Mouse (Mus musculus) right cerebral cortex, adult 18-20 months (tissue): ENCODE measurements at regions not wholly inside any gene's neighbourhood (a gene's known extent, or its start where the extent isn't known, plus 50 kb on each side); places are given as distances from the start of the nearest gene placed in this dataset.

ENCODE experiments used
- DNase-seq: peaks from one replicate; pipeline ENCODE4 v3.0.0; 2022; ENCODE audit warnings: mixed read lengths

DNA sequence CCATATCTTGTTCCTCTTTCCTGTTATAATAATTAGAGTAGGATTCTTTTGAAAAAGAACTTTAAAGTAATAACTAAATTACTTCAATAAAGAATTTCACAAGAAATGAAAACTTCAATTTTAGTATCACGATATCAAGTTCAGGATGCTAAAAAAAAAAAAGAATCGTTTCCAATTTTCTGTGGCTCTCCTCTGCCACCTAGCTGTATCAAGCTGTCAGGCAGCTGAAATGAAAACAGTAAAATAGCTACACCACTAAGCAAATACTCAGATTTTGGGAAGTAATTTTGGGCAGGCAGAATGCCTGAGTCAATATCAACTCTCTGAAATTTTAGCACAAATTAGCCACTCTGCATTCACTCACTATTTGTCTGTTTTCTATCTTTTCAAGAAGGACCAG is 694.5 kb upstream of the Arrdc3 start:
- DNase-seq, result no peak

DNA sequence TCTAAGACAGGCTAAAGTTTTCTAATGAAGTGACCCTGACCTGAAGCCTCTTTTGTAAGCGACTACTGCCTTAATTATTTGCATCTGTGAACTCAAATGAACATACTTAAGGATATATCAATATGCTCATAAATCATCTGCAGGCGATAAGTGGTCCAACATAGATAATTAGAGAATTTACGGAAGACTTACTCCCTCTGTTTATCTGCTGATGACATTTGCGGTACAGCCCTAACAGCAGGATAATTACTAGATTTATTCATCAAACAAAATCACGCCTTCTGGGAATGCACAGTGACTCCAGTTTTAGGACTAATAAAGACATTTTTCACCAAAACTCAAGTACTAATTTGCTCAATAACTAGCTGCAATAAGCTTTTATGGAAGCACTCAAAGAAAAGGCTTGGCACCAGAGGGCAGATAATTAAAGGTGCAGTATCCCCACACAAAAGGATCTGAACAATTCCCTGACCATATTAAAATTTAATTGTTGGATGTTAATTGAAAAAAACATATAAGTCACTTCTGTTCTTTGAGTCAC is 688.0 kb upstream of the Arrdc3 start:
- DNase-seq, result no peak

DNA sequence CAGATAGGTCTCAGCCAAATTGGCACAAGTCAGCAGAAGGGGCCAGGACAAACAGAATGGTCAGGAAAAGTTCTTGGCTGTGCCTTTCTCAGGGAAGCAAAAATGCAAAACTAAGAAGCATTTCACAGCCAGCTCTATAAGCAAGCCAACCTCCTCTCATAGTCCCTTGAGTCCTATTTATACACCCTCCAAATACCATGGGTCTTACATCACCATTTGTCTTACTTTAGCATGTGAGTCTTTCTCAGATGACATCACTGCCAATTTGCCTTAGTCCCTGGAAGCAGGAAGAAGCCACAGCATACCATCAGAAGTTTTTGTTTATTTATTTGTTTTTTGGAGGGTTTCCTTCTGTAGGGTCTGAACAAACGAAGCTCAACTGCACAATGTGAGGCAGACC is 659.1 kb upstream of the Arrdc3 start:
- no peak for DNase-seq

DNA sequence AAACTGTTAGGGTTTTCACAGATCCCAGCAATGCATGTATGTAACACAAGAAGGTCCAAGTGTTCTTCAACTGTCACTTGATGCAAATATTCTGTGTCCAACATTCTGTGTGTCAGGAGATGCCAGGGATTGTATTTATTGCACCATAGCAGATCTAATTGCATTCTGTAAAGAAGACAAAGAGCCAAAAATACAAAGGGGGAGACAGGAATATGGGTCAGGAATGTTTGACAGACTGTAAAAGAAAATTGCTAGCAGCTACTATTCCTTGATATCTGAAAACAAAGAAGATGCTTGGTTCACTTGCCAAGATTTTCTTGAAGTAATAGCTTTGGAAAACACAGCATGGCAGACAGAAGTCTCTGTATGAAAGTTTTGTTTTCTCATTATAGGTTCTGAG is 651.8 kb upstream of the Arrdc3 start:
- DNase-seq, result no peak

DNA sequence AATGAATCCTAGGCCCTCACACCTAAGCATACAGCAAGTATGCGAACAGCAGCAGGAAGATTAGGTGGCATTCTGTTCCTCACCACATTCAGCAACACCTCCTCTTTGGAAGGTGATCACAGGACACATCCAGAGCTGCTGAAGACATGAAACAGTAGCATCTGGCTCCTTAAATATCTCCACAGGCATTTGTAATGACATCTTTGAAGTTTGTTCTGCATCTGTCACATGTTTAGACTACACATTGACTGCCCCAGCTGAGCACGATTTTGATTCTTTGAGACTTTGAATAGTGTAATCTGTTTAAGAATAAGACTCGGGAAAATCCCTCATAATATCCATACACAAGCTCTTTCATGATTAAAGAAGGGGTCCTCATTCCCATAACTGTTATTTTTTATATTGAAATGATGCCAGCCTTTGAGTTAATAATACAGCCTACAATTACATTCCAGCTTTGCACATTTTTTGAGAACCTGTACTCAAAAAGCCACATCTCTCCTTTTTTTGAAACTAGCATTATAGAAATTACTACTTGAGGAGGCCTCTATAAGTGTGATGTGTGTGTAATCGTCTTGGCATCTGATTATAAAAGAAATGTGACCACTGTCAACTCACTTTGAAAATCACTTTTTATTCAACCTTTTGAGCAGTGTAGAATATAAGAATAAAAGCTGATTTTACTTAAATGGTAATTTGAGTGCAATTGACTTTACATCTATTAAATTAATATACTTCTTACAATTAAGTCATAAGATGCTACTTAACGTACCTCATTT is 647.7 kb upstream of the Arrdc3 start:
- no peak for DNase-seq

DNA sequence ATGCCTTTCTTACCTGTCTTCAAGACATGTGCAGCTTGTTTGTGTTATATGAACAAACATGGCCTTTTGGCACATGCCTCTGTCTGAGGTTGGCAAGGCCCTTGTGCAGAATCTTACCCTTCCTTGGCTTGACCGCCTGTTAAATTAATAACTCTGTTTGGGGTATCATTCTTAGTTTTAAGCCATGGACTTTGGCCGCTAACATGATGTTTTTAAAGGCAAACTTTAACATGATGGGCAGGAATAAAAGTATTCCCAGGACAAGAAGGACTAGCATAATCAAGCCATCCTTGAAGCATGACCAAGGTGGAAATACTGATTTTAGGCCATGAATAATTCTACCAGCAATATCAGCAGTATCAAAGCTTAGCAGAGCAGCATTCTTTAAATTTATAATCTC is 620.4 kb upstream of the Arrdc3 start:
- no peak for DNase-seq

DNA sequence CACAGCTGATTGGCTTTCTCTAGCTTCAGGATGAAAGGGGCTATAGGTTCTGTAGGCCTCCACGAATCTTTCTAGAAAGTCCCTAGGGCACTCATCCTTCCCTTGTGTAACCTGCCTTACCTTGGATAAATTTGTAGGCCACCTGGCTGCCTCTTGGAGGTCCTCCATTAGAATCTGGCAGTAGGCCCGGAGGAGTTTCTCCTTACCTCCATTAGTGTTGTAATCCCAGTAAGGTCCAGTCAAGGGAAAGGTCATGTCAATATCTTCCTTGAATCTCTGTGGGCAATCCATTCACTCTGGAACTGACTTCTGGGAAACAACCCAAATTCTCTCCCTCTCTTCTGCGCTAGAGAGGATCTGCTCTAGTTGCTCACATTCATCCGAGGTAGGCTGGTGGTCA is 616.1 kb upstream of the Arrdc3 start:
- DNase-seq, result no peak

DNA sequence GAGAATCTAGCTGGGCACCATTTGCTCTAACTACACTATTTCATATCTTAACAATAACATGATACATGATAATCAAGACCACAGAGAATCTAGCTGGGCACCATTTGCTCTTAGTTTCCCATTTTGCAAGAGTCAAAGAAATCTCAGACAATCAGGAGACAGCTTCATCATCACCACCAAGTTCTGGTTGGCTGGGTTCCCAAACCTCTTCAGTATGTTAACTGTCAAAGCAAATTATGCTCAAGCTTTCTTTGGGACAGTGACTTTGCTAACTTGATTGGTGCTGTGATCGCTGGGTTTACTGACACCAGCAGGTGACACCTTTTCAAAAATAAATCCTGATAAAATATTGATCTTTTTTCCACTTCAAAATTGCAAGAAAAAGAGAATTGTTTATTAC is 609.2 kb upstream of the Arrdc3 start:
- no peak for DNase-seq

DNA sequence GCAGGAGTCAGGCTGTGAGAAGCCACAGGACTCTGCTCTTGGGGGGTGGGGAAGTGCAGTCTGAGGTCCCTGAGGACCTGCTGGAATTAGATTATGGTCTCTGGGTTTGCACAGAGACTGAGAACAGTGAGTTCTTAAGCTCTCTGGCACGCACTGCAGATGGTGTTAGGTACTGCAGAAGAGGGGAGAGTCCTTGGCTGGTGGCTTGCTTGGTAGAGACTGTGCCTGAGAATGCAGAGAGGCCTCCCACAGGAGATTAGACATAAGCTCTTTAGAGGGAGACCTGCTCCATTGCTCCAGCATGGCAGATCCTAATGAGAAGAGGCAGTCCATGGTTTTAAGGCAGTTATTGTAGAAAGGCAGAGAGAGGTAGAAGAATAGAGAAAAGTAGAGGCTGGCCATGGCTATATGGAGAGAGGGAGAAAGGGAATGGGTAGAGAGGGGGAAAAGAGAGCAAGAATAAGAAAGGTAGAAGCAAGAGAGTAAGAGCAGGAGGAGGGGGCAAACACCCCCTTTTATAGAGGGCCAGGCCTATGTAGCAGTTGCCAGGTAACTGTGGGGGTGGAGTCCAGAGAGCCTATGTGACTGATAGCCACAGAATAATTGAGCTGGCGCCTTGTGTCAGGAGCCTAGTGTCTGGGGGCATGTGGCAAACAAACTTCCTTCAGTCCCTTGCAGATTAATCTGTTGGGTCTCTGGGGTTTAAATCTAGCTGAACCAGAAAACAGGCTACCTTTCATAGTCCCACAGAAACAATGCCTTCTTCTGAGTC is 591.3 kb upstream of the Arrdc3 start:
- no peak for DNase-seq

DNA sequence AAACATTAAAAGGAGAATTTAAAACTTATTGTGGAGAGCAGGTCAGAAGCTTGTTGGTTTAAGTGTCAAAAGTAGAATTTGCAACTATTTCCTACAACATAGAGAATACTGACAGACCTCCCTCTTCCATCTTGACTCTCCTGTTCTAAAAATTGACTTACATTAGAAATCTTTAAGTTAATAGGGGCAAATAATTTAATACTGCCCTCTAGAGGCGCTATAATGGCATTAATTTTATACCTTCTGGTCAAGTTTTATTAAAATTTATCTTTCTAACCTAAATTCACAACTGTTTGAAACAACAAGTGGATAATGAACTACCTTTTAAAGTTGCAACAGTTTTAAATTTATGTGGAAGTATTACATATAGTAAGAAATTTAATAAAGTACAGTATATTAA is 587.5 kb upstream of the Arrdc3 start:
- DNase-seq, result no peak

DNA sequence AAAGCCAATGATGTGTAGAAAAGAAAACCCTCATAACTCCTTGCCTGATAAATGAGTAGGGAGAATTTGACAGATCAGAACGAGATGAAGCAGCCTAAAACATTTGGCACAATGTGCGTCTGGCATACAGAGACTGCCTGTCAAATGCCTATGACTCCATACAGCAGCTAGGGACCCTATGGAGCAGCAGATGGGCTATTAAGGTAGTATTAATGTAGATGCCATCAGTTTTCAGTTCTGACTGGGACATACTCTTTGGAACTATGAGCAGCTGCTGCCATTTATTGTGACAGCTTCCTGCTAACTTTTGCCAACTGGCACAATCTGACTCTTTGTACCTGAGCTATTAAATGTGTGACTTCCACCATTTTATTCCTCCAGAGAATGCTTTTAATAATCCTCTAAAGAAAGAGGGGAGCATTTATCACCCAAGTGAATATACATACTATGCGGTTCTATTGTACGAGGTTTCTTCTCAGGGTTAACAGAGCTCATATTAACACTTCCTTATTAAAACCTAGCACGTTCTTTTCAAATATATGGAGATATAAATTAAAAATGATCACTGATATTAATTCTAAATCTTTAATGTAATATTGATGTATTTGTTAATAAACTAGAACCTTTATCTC is 549.0 kb upstream of the Arrdc3 start:
- no peak for DNase-seq

DNA sequence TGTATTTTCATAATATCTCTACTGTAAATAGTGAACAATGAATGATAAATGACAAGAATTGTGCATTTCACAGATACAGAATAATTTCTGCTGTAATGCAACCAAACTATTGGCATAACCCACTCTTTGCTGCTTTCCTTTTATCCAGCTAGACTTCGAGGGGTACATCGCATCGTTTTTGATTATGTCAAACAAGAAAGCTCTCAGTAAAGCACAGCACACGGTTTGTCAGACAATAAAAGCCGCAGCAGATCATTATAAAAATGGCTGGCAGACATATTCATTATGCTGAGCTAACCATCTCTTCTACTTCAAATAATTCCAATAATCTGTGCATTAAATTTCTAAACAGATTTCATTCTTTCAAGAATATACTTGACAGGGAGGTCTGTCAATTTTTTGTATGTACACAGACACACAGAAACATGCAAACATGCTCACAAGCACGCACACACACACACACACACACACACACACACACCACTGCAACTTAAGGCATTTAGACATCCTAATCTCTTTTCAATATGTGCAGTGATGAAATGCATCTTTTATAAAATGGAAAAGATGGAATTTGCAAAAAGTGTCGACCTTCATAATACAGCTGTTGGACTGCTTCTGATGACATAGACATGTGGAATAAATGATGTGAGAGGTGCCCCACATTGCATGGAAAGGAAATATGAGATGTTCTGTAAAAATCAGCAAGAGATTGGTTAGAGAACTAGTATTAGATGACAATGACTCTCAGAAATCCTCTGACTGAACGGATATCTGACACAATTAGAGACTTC is 548.1 kb upstream of the Arrdc3 start:
- DNase-seq, result no peak

DNA sequence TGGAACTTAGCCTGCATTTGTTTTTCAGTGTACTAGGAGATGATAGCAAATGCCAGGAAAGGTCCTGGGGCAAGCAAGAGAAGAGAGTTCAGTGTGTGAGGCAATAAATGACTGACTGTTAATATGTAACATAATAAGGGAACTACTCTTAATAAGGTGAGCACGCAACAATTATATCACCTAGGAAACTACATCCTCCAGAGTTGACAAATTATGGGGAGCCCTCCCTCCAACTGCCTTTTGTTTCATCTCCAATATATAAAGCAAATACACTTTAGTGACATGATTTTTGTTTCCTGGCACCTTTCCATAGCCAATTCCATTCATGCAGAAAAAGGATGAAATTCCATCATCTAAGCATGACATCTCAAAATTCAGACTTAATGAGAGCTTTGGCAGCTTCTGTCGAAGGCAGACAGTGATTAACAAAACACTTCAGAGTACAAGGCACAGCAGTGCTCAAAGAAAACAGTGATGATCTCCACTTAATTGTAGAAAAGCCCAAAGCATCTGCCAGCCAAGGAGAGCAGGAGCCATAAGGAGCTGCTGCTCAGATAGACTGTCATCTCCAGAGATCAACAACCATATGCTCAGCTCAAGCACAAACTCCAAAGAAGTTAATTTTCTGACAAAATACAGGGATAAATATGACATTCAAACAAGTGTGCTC is 536.1 kb upstream of the Arrdc3 start:
- DNase-seq, result peak; percentile 0

DNA sequence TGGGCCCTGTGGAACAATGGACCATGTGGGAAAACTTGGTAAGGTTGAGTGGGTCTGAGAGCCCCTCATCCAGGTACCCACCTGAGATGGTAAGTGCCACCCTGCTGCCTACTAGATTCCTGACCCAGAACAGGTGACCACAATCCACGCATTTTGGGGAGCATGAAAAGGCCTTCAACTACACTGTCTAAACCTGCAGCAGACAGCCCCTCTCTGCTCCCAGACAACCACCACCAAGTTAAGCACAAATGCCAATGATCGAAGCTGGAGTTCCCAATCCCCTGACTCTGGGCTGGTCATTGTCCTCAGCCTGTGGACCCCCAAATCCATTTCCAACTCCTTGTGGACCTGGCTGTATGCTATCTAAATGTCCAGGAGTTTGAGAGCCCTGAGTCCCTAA is 517.2 kb upstream of the Arrdc3 start:
- DNase-seq, result no peak

DNA sequence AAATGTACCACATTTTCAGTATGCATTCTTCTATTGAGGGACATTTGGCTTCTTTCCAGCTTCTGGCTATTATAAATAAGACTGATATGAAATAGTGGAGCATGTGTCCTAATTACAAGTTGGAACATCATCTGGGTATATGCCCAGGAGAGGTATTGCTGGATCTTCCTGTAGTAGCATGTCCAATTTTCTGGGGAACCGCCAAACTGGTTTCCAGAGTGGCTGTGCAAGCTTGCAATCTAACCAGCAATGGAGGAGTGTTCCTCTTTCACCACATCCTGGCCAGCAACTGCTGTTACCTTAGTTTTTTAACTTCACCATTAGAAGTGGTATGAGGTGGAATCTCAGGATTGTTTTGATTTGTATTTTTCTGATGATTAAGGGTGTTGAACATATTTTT is 512.7 kb upstream of the Arrdc3 start:
- no peak for DNase-seq

DNA sequence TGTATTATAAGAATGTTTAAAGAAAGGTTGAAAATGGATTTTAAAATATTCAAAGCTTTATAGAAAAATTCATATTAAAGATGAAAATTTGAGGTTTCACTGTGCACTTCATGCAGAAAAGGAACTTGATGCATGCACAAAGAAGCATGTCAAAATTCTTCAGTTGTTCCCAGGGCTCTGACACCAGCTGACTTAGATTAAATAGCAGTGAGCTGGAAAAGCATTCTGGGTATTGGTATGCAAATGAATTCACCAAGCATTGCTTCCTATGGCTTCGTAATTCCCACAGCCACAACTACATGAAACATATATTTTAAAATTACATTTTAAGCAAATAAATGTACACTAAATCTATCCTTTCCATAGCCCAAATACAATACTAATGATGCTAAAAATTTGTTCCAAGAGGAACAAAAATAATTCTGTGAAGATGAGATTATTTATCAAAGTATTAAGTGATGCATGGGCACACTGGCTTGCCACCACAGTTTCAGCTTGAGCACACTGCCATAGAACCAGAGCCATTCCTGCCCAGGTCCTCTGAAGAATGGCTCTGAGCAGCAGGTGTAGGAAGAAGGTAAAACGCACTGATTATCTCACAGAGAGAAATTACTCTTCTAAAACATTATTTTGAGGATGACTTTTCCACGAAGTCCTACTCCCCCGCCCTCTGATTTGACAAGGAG is 501.8 kb upstream of the Arrdc3 start:
- DNase-seq, result no peak

DNA sequence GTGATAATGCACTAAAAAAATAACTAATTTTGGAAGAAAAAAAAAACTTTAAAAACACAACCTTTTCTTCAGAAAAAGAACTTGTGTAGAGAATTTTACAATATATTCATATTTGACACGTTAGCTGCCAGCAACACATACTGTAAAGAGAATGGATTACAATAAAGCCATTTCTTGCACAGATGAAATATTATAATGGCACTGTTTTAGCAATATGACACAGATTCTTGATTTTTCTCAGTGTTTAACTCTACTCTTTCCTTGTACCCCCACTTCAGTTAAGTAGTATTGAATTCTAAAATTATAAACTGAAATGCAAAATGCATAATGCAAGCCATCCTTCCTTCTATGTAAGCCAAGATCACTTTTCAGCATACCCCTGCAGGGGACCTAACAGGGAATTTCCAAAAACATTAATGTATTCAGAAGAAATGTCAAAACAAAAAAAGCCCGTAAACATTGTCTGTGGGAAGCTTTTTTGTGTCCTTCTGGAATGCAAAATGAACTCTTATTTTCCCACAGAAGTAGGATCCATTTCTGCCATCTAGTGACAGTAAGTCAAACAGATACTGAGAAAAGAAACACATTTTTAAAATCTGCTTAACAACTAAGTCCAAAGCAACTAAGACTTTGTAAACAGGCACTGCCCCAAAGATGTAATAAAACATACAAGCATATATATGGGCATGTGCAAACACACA is 501.1 kb upstream of the Arrdc3 start:
- DNase-seq, result no peak

DNA sequence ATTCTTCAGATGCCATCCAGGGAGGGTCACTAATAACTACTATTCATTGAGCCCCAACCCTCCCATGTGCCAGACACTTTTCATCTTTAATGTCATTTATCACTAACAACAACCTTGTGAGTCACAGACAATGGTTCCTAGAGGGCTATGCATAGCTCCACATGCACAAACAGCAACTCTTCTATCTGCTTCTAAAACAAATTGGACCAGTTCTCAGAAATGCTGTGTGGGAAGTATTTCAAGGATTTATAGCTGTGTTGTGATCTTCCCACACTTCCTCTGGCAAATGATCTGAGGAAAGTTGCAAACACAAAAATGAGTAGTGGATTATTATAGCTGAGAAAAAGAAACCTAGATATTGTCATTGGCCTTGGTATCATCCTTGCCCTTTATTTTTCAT is 474.3 kb upstream of the Arrdc3 start:
- DNase-seq, result no peak

DNA sequence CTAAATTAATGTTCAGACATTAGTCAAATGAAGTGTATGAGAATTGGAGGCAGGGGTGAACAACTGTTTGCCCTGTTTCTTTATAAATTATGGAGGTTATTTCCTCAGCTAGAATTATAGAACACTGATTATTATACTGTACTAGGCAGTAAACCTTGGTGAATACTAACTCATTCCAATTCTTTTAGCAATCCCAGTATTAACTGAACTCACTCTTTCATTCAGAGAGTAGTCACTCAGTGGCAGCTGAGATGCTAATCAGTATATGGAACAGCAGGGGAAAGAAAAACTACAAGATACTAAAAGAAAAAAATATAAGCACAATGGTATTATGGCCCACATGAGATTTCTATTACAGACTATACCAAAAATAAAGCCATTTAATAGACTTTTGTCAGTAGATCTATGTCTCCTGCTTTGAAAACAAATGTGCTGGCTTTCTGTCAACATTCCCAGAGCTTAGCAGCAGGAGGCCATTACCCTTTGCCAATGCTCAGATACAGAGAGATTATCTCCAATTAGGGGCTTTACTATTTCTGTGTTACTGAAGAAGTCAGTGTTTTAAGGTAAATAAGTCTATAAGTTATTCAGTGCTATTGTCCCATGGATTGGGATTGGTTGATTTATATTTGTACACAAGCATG is 473.3 kb upstream of the Arrdc3 start:
- DNase-seq, result no peak

DNA sequence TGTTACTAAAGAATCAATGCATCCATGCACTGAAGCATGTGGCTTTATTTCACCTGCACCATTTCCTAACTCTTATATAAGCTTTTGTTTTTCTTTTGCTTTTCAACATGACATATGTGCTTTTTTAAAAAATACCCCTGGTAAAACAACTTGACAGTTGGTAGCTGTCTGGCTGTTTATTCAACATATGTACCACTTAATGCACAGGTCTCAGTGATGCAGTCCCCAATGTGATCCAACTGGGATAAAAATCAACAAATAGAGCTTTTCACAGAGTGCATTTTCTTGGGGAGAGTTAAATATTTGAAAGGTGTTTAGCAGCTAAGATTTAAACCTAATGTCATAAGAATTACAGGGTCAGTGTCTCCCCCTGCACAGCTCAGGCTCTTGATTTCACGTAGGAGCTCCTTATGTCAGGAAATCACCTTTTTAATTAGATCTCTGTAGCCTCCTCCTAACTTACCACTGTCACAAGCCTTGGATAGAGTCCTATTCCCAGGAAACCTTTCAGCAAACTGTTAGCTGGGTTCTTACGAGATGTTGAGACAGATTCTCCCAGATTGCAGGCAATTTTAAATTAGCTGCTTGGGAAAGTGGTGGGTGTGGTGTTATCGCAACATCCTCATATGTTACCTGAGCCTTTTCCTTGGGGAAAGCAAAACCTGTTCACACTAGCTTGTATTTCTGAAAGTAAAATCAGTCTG is 464.6 kb upstream of the Arrdc3 start:
- DNase-seq, result peak; percentile 28
